Mouse (Mus musculus) right cerebral cortex, postnatal 14 days (tissue): ENCODE data around the gene Lrpprc.

Source experiments
- DNase-seq: peaks from one replicate; pipeline ENCODE4 v3.0.0; 2022

The Lrpprc gene

DNA sequence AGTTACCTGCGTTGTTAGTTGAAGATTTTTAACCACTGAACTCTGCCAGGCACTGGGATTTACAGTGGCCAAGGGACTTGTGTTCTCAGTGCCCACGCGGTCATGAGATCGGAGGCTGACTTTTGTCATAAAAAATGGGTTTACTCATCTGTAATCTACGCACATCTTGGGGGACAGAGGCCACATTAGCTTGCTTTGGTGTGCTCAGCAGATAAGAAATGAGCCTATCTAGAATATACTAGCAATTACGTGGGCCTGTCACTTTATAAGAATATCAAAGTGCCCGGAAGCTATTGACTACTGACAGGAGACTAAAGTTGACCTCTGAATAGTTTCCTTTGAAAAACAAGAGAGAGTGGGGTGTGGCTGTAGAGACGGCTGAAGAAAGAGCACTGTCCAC, 131.6 kb downstream of the Lrpprc start:
- DNase-seq: no peak

- DNase-seq: no peak
These were observed 132.4 kb downstream of the Lrpprc start for GRCm38 (mm10) chr17:84658195-84658594.

- no peak for DNase-seq
These were observed 132.8 kb downstream of the Lrpprc start for GRCm38 (mm10) chr17:84657782-84658181.

GRCm38 (mm10) chr17:84657422-84657732, 133.2 kb downstream of the Lrpprc start:
- DNase-seq: no peak

DNA sequence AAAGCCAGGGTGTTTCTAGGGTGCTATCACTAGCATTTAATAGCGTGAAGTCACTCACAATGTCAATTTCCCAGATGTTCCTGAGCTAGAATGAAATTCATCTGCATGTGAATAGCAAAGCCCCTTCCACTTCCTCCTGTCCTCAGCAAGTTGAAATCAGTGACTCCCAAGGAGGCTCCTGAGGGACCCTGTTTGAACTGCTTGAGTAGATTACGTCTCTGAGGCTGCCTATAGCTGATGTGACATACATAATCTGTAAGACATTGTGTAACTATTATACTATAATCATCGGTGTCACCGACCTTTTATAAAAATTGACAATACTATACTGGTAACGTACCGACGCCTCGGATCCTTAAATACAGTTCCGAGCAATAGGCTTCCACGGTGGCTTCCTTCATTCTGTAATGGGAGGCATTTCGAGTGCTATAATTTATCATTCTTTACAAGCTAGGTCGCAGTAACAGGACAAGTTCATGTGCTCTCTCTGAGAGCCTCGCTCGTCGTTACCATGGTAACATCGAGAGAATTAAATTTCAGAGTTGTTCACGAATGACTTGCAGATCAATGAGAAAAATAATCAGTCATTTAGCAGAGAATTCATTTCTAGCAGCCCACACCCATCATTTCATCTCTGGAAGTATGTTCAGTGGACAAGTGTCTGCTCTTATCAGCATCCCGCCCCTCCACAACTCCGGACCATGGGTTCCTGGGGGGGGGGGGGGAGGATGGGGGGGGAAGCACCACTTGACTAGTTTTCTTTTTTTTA, 133.8 kb downstream of the Lrpprc start:
- DNase-seq: no peak

DNA sequence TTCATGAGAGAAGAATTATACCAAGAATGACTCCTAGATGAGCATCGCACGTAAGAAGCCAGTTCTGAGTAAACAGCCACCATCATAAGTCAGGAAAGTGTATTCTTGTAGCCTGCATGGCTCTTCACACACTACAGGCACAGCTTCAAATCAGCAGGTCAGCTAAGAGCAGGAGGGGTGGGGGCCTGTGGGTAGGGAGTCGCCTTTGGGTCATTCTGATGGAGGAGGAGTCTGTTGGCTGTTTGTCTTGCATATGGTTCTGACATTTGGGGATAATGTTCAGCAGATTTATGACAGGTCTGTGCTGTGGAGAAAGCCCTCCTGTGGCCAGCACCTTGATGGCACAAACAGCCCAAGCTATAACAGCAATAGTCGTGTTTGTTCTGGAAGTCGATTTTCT, 134.4 kb downstream of the Lrpprc start:
- DNase-seq: no peak
